Mouse (Mus musculus) CH12.LX (cell line): ENCODE results near the gene Krt81. TPM values are rescaled to one million over a fixed set of nuclear protein-coding genes. Genes with fewer than 3 reads are reported as not detected.

Experiments
- DNase-seq: peaks from one replicate; pipeline ENCODE4 v3.0.0-alpha.2; 2013; ENCODE audit errors: extremely low read depth
- H3K27ac ChIP-seq: 2 replicates; pipeline ENCODE4 v1.5.1; 2012; ENCODE audit warnings: low read depth, mild to moderate bottlenecking, control low read depth, moderate library complexity; ENCODE audit not compliant: insufficient read depth
- H3K27me3 ChIP-seq: replicated peaks from 2 replicates; pipeline ENCODE3; 2012; ENCODE audit warnings: inconsistent platforms
- H3K36me3 ChIP-seq, 2 experiments: replicated peaks in 1 of 2; 2 replicates each; pipeline versions ENCODE3 to v1.6.1; 2012; ENCODE audit warnings: inconsistent platforms in 1 of 2, low read length in 1 of 2, mild to moderate bottlenecking in 1 of 2, mixed read lengths in 1 of 2, moderate library complexity in 1 of 2; ENCODE audit not compliant: control insufficient read depth in 1 of 2, insufficient read depth in 1 of 2
- H3K4me1 ChIP-seq, 2 experiments: 2 replicates each; pipeline ENCODE4 v1.6.1; 2012; ENCODE audit warnings: inconsistent platforms in 1 of 2, moderate library complexity in 1 of 2; ENCODE audit not compliant: insufficient read depth in 2 of 2, control insufficient read depth in 1 of 2
- H3K4me2 ChIP-seq: 2 replicates; pipeline ENCODE4 v1.6.1; 2012; ENCODE audit warnings: low read depth, mild to moderate bottlenecking, control low read depth; ENCODE audit not compliant: poor library complexity, insufficient read depth, severe bottlenecking
- H3K4me3 ChIP-seq, 3 experiments: fragments of 150-350 bp in 1 of 3; sonication (generic) in 1 of 3; replicated peaks in 1 of 3; 2 replicates each; pipeline versions ENCODE3 to v1.5.1; 2011 to 2012; ENCODE audit warnings: low read depth in 2 of 3, low read length in 2 of 3, mild to moderate bottlenecking in 2 of 3, moderate library complexity in 2 of 3, control low read depth in 1 of 3, improper control_type of control experiment in 1 of 3, inconsistent platforms in 1 of 3, mixed read lengths in 1 of 3; ENCODE audit not compliant: poor library complexity in 1 of 3
- H3K79me2 ChIP-seq: replicated peaks from 2 replicates; pipeline ENCODE4 v1.6.1; 2012; ENCODE audit warnings: mild to moderate bottlenecking, moderate library complexity; ENCODE audit not compliant: control insufficient read depth, poor library complexity, insufficient read depth, severe bottlenecking; ENCODE audit errors: extremely low read depth
- H3K9ac ChIP-seq: 2 replicates; pipeline ENCODE4 v1.6.1; 2012; ENCODE audit warnings: low read depth, mild to moderate bottlenecking, control low read depth, moderate library complexity; ENCODE audit not compliant: insufficient read depth
- H3K9me3 ChIP-seq: replicated peaks from 2 replicates; pipeline ENCODE3; 2012; ENCODE audit warnings: low read length, inconsistent platforms, mixed read lengths
- CHD2 ChIP-seq: IDR thresholded peaks from 2 replicates; pipeline ENCODE4 v1.6.1; 2011; ENCODE audit warnings: low read length, improper control_type of control experiment
- CTCF ChIP-seq, 2 experiments: IDR thresholded peaks in 1 of 2; conservative IDR thresholded peaks in 1 of 2; 2 replicates each; pipeline ENCODE4 v1.5.1; 2011 to 2012; ENCODE audit warnings: low read depth in 2 of 2, low read length in 2 of 2, improper control_type of control experiment in 1 of 2, inconsistent platforms in 1 of 2, mild to moderate bottlenecking in 1 of 2, moderate library complexity in 1 of 2
- EP300 ChIP-seq: IDR thresholded peaks from 2 replicates; pipeline ENCODE4 v1.6.1; 2011; ENCODE audit warnings: low read length, improper control_type of control experiment
- ETS1 ChIP-seq: conservative IDR thresholded peaks from 2 replicates; pipeline ENCODE4 v1.6.1; 2012; ENCODE audit warnings: low read depth, mild to moderate bottlenecking, inconsistent platforms, low read length, improper control_type of control experiment, moderate library complexity
- GABPA ChIP-seq: IDR thresholded peaks from 2 replicates; pipeline ENCODE4 v1.6.1; 2012; ENCODE audit warnings: low read depth, low read length, improper control_type of control experiment, inconsistent platforms; ENCODE audit not compliant: insufficient replicate concordance
- IRF4 ChIP-seq: IDR thresholded peaks from 2 replicates; pipeline ENCODE4 v1.6.1; 2014; ENCODE audit warnings: low read depth, mild to moderate bottlenecking, inconsistent platforms, low read length, improper control_type of control experiment
- JUN ChIP-seq: IDR thresholded peaks from 2 replicates; pipeline ENCODE4 v1.6.1; 2011; ENCODE audit warnings: low read depth, mild to moderate bottlenecking, low read length, improper control_type of control experiment, moderate library complexity; ENCODE audit not compliant: insufficient read depth
- JUND ChIP-seq: conservative IDR thresholded peaks from 2 replicates; pipeline ENCODE4 v1.6.1; 2011; ENCODE audit warnings: low read depth, low read length, improper control_type of control experiment
- MAFK ChIP-seq: IDR thresholded peaks from 2 replicates; pipeline ENCODE4 v1.6.1; 2011; ENCODE audit warnings: low read length, improper control_type of control experiment; ENCODE audit not compliant: insufficient replicate concordance
- MEF2A ChIP-seq: IDR thresholded peaks from 2 replicates; pipeline ENCODE4 v1.6.1; 2014; ENCODE audit warnings: low read depth, mild to moderate bottlenecking, inconsistent platforms, low read length, improper control_type of control experiment, borderline replicate concordance
- MXI1 ChIP-seq: IDR thresholded peaks from 2 replicates; pipeline ENCODE4 v1.6.1; 2011; ENCODE audit warnings: mild to moderate bottlenecking, low read depth, low read length, improper control_type of control experiment
- MYC ChIP-seq: IDR thresholded peaks from 2 replicates; pipeline ENCODE4 v1.6.1; 2011; ENCODE audit warnings: low read depth, mild to moderate bottlenecking, improper control_type of control experiment, low read length
- NELFE ChIP-seq: IDR thresholded peaks from 2 replicates; pipeline ENCODE4 v1.6.1; 2011; ENCODE audit warnings: low read depth, low read length, improper control_type of control experiment
- PAX5 ChIP-seq: IDR thresholded peaks from 2 replicates; pipeline ENCODE4 v1.6.1; 2012; ENCODE audit warnings: low read length, inconsistent platforms, mixed read lengths
- POLR2AphosphoS2 ChIP-seq: IDR thresholded peaks from 2 replicates; pipeline ENCODE4 v1.6.1; 2011; ENCODE audit warnings: low read depth, low read length, improper control_type of control experiment
- RCOR1 ChIP-seq: conservative IDR thresholded peaks from 2 replicates; pipeline ENCODE4 v1.6.1; 2012; ENCODE audit warnings: low read depth, mild to moderate bottlenecking, inconsistent platforms, low read length, improper control_type of control experiment
- SIN3A ChIP-seq: IDR thresholded peaks from 2 replicates; pipeline ENCODE4 v1.6.1; 2012; ENCODE audit warnings: low read length, improper control_type of control experiment, inconsistent platforms
- SMC3 ChIP-seq: IDR thresholded peaks from 2 replicates; pipeline ENCODE4 v1.6.1; 2011; ENCODE audit warnings: low read depth, low read length, improper control_type of control experiment
- UBTF ChIP-seq: IDR thresholded peaks from 2 replicates; pipeline ENCODE4 v1.6.1; 2012; ENCODE audit warnings: low read depth, mild to moderate bottlenecking, inconsistent platforms, low read length, improper control_type of control experiment, moderate library complexity
- ZC3H11A ChIP-seq: IDR thresholded peaks from 2 replicates; pipeline ENCODE4 v1.6.1; 2012; ENCODE audit warnings: low read depth, mild to moderate bottlenecking, inconsistent platforms, low read length, improper control_type of control experiment
- ZMIZ1 ChIP-seq: IDR thresholded peaks from 2 replicates; pipeline ENCODE4 v1.6.1; 2012; ENCODE audit warnings: low read depth, mild to moderate bottlenecking, inconsistent platforms, low read length, improper control_type of control experiment
- dilution Hi-C: fragments of 300-500 bp; cut with MboI; formaldehyde crosslinking; loops from 2 replicates; pipeline ENCODE4 v1.14.3; 2020; ENCODE audit warnings: low sequenced_read_pairs; ENCODE audit not compliant: extremely low pct_unique_long_range_greater_than_20kb, extremely low pct_ligation_motif_present
- in situ Hi-C: fragments of 300-500 bp; cut with MboI; formaldehyde crosslinking; loops from 3 replicates; pipeline ENCODE4 v1.14.3; 2019; ENCODE audit warnings: low sequenced_read_pairs, low pct_ligation_motif_present, low pct_unique_long_range_greater_than_20kb, mixed read lengths
- polyA plus RNA-seq: library from polyadenylated mRNA; unstranded; fragments of >175 nt; gene quantifications from 2 replicates; pipeline ENCODE4 v1.2.1, GENCODE M21; 2012; ENCODE audit warnings: low read depth; ENCODE audit not compliant: insufficient read length
- total RNA-seq, 2 experiments: library from RNA; depleted of rRNA; stranded (reverse); fragments of 300-350 nt in 1 of 2; fragments of >200 nt in 1 of 2; gene quantifications; 2 replicates each; pipeline ENCODE4 v1.2.3; 2012 to 2014

Gene Krt81
- total and polyA plus RNA-seq, 3 experiments = not detected

- Histone ChIP-seq H3K9me3 (no peaks in the 10 kb centered on the region), H3K36me3 (no peaks in the 10 kb centered on the region), H3K27me3 (peaks cover 90% of the 10 kb centered on the region), H3K4me2 (no peak overlapping the region), H3K27ac (no peak overlapping the region), H3K4me1 (no peaks in the 10 kb centered on the region), H3K4me3 (no peak overlapping the region), H3K9ac (no peak overlapping the region), H3K79me2 (no peaks in the 10 kb centered on the region)
- in situ Hi-C loops (loop anchor here (5.0 kb wide), 1 partner anchor 153 kb away; no protein-coding TSS in a partner anchor), dilution Hi-C loops (no loop called here)
- TF ChIP-seq POLR2AphosphoS2 (no peak), ZMIZ1 (no peak), JUND (no peak), EP300 (no peak), PAX5 (no peak), CTCF (conservative IDR thresholded peaks at IDR 0.05 in 1 of 2, IDR thresholded peaks at IDR 0.05 in 1 of 2; ENCODE audit: low read depth in 2 of 2, low read length in 2 of 2) (no peak), MAFK (no peak), RCOR1 (no peak), JUN (no peak), IRF4 (no peak), GABPA (no peak), SIN3A (no peak), MXI1 (no peak), CHD2 (no peak)
- DNase-seq = no peak
These were observed 31.7 kb upstream of the Krt81 start for GRCm38 (mm10) chr15:101495266-101495665.

DNA sequence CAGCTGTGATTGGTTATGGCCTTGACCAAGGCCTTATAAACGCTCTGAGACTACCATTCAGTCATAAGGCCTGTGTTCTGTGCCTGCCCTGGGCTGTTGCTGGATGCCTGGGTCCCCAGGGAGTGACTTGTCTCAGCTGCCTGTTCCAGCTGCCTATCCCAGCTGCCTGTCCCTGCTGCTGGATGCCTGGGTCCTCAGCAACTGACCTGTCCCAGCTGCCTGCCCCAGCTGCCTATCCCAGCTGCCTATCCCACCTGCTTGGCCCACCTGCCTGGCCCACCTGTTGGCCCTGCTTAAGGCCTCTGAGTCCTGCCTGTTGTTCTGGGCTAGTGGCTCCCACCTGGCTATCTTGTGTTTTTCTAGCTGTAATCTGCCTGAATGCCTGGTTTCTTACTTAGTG, 30.7 kb upstream of the Krt81 start:
- DNase-seq = no peak
- Histone ChIP-seq H3K9ac (no peak overlapping the region), H3K36me3 (no peaks in the 10 kb centered on the region), H3K9me3 (no peaks in the 10 kb centered on the region), H3K4me2 (no peak overlapping the region), H3K27ac (no peak overlapping the region), H3K79me2 (no peaks in the 10 kb centered on the region), H3K27me3 (peaks cover 89% of the 10 kb centered on the region), H3K4me1 (no peaks in the 10 kb centered on the region)
- dilution Hi-C loops = no loop called here
- TF ChIP-seq MAFK (no peak), ETS1 (no peak), MYC (no peak), JUND (no peak), SMC3 (no peak), CTCF (conservative IDR thresholded peaks at IDR 0.05 in 1 of 2, IDR thresholded peaks at IDR 0.05 in 1 of 2; ENCODE audit: low read depth in 2 of 2, low read length in 2 of 2) (no peak), UBTF (no peak), RCOR1 (no peak), POLR2AphosphoS2 (no peak), MEF2A (no peak), NELFE (no peak), ZC3H11A (no peak), ZMIZ1 (no peak)
- TF ChIP-seq, all 38 proteins: peak for 0
- H3K4me3 ChIP-seq = no peak overlapping the region
- in situ Hi-C loops = no loop called here
